Mouse (Mus musculus) heart, embryonic 11.5 days (tissue): Measurements from ENCODE around the gene 5430419D17Rik. TPM values are rescaled to one million over a fixed set of nuclear protein-coding genes. Genes with fewer than 3 reads are reported as not detected.

Experiments used
- ATAC-seq: fragments of 200-750 bp; cut with Nextera tagmentation; replicated peaks from 2 replicates; pipeline ENCODE4 v1.8.0; 2017; ENCODE audit warnings: moderate library complexity; ENCODE audit not compliant: insufficient number of reproducible peaks, low FRiP score, low TSS enrichment
- H3K27ac ChIP-seq: fragments of 300-500 bp; sonication (generic); 2 replicates; pipeline ENCODE4 v1.5.1; 2014; ENCODE audit warnings: mild to moderate bottlenecking, low read depth, low read length
- H3K27me3 ChIP-seq: fragments of 300-500 bp; sonication (generic); 2 replicates; pipeline ENCODE4 v1.6.1; 2014; ENCODE audit warnings: mild to moderate bottlenecking, low read length, mixed read lengths; ENCODE audit not compliant: control insufficient read depth, insufficient read depth
- H3K36me3 ChIP-seq: fragments of 300-500 bp; sonication (generic); 2 replicates; pipeline ENCODE4 v1.6.1; 2014; ENCODE audit warnings: mild to moderate bottlenecking, low read length, moderate library complexity, mixed read lengths; ENCODE audit not compliant: control insufficient read depth, insufficient read depth
- H3K4me1 ChIP-seq: fragments of 300-500 bp; sonication (generic); 2 replicates; pipeline ENCODE4 v1.6.1; 2014; ENCODE audit warnings: low read length; ENCODE audit not compliant: control insufficient read depth, insufficient read depth
- H3K4me2 ChIP-seq: fragments of 300-500 bp; sonication (generic); 2 replicates; pipeline ENCODE4 v1.6.1; 2014; ENCODE audit warnings: mild to moderate bottlenecking, moderate library complexity
- H3K4me3 ChIP-seq: fragments of 300-500 bp; sonication (generic); 2 replicates; pipeline ENCODE4 v1.5.1; 2014; ENCODE audit warnings: low read depth, low read length
- H3K9ac ChIP-seq: fragments of 300-500 bp; sonication (generic); 2 replicates; pipeline ENCODE4 v1.6.1; 2014; ENCODE audit warnings: mild to moderate bottlenecking, low read depth, low read length, moderate library complexity
- H3K9me3 ChIP-seq: fragments of 300-500 bp; sonication (generic); replicated peaks from 2 replicates; pipeline ENCODE4 v1.6.1; 2016; ENCODE audit warnings: low read length; ENCODE audit not compliant: control insufficient read depth
- WGBS: fragments of 180-500 bp; shearing (Covaris S2); extraction: QIAGEN DNeasy Blood & Tissue Kit; methylation state at CpG from one replicate; pipeline ENCODE4 v1.1.7; 2014; ENCODE audit not compliant: insufficient replicate concordance; 5-methylcytosine and 5-hydroxymethylcytosine counted together
- polyA plus RNA-seq: library from polyadenylated mRNA; unstranded; fragments of >200 nt; fragmentation: Nextera tagmentation; extraction: Ambion mirVana; gene quantifications from 2 replicates; pipeline ENCODE4 v1.2.1, GENCODE M21; 2014

The 5430419D17Rik gene
- polyA plus RNA-seq = 0.10 and 0.44 TPM in 2 replicates

DNA sequence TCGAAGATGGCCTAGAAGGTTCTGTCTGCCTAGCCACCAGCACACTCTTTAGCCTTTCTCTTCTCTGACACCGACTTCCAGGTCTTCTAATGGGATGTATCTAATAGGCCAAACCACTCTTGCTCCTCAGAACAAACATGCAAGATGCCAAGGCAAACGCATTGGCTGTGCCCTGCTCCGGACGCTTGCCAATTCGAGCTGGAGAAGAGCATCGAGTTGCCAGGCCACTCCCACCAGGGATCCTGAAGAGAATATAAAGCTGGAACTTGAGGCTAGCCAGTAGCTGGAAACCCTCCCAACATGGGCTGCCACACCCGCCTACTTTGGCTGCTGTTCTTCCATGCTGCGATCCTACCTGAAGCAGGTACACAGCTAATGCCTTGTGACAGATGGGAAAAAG is at the start of gene 5430419D17Rik:
Gene 5430419D17Rik (plus strand): TSS at position 282 of the 400 bp plus-strand sequence.
- H3K36me3 ChIP-seq = no peaks in the 10 kb centered on the region
- no peak within 1 kb of the TSS for H3K27ac ChIP-seq
- 84% methylated on average over 9 of the region's 9 CpGs for WGBS
- H3K4me2 ChIP-seq = no peak within 1 kb of the TSS
- no peaks in the 10 kb centered on the region for H3K4me1 ChIP-seq
- no peak within 1 kb of the TSS for H3K4me3 ChIP-seq
- no peak for ATAC-seq
- no peaks in the 10 kb centered on the region for H3K27me3 ChIP-seq
- H3K9ac ChIP-seq = no peak within 1 kb of the TSS
- no peaks in the 10 kb centered on the region for H3K9me3 ChIP-seq

DNA sequence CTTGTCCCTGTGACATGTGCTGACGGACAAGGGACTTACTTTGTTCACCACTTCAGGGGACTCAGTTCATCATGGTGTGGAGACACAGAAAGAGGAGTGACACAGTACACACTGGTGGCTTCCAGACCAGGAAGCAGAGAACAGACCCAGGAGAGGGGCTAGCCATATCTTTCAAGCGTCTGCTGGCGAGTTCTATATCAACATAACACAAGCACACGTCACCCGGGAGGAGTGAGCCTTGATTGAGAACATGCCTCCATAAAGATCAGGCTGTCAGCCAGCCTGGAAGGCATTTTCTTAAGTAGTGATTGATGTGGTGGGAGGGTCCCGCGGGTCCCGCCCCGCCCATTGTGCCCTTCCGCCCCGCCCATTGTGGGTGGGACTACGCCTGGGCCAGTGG is 44.2 kb upstream of the 5430419D17Rik start:
- Histone ChIP-seq H3K4me3 (no peak overlapping the region), H3K36me3 (no peaks in the 10 kb centered on the region), H3K4me2 (no peak overlapping the region), H3K4me1 (no peaks in the 10 kb centered on the region), H3K9me3 (no peaks in the 10 kb centered on the region), H3K27me3 (peaks cover 2% of the 10 kb centered on the region; the same call in 1 of the 2 replicates), H3K27ac (no peak overlapping the region), H3K9ac (no peak overlapping the region)
- whole genome bisulfite sequencing = 51% methylated on average over 12 of the region's 12 CpGs
- ATAC-seq = no peak; the same call in 1 of the 2 replicates

GRCm38 (mm10) chr7:131133181-131133580 is 41.0 kb upstream of the 5430419D17Rik start:
- 48% methylated on average over 3 of the region's 3 CpGs for WGBS
- Histone ChIP-seq H3K27ac (no peak overlapping the region), H3K4me3 (no peak overlapping the region), H3K27me3 (peaks cover 2% of the 10 kb centered on the region; the same call in 1 of the 2 replicates), H3K9me3 (no peaks in the 10 kb centered on the region), H3K9ac (no peak overlapping the region), H3K36me3 (no peaks in the 10 kb centered on the region), H3K4me1 (no peaks in the 10 kb centered on the region), H3K4me2 (no peak overlapping the region)
- ATAC-seq = no peak

GRCm38 (mm10) chr7:131146214-131146613 is 28.0 kb upstream of the 5430419D17Rik start, which contains the start of gene 4933402N03Rik:
TSS of gene 4933402N03Rik (minus strand) at chr7:131146314.
- ATAC-seq = no peak
- WGBS = 81% methylated on average over 2 of the region's 2 CpGs
- no peak within 1 kb of the TSS for H3K27ac ChIP-seq
- H3K27me3 ChIP-seq = no peaks in the 10 kb centered on the region
- no peak within 1 kb of the TSS for H3K4me3 ChIP-seq
- no peaks in the 10 kb centered on the region for H3K9me3 ChIP-seq
- no peak within 1 kb of the TSS for H3K4me2 ChIP-seq
- no peak within 1 kb of the TSS for H3K9ac ChIP-seq
- H3K36me3 ChIP-seq = no peaks in the 10 kb centered on the region
- H3K4me1 ChIP-seq = no peaks in the 10 kb centered on the region

GRCm38 (mm10) chr7:131150179-131150578 is 24.0 kb upstream of the 5430419D17Rik start:
- Histone ChIP-seq H3K4me2 (no peak overlapping the region), H3K9ac (no peak overlapping the region), H3K36me3 (no peaks in the 10 kb centered on the region), H3K9me3 (no peaks in the 10 kb centered on the region), H3K4me3 (no peak overlapping the region), H3K27ac (no peak overlapping the region), H3K27me3 (no peaks in the 10 kb centered on the region), H3K4me1 (no peaks in the 10 kb centered on the region)
- no peak for ATAC-seq
- WGBS = 90% methylated on average over 3 of the region's 3 CpGs

- Histone ChIP-seq H3K4me2 (no peak overlapping the region), H3K4me3 (no peak overlapping the region), H3K9me3 (no peaks in the 10 kb centered on the region), H3K4me1 (no peaks in the 10 kb centered on the region), H3K9ac (no peak overlapping the region), H3K27ac (no peak overlapping the region), H3K27me3 (no peaks in the 10 kb centered on the region), H3K36me3 (no peaks in the 10 kb centered on the region)
- WGBS = 65% methylated on average over 5 of the region's 5 CpGs
- ATAC-seq = no peak
Observed at GRCm38 (mm10) chr7:131153044-131153443, 21.2 kb upstream of the 5430419D17Rik start.

GRCm38 (mm10) chr7:131162251-131162650 is 12.0 kb upstream of the 5430419D17Rik start:
- Histone ChIP-seq H3K27me3 (no peaks in the 10 kb centered on the region), H3K27ac (no peak overlapping the region), H3K36me3 (no peaks in the 10 kb centered on the region), H3K9ac (no peak overlapping the region), H3K4me2 (no peak overlapping the region), H3K4me1 (no peaks in the 10 kb centered on the region), H3K9me3 (no peaks in the 10 kb centered on the region), H3K4me3 (no peak overlapping the region)
- 51% methylated on average over 7 of the region's 7 CpGs for WGBS
- no peak for ATAC-seq

DNA sequence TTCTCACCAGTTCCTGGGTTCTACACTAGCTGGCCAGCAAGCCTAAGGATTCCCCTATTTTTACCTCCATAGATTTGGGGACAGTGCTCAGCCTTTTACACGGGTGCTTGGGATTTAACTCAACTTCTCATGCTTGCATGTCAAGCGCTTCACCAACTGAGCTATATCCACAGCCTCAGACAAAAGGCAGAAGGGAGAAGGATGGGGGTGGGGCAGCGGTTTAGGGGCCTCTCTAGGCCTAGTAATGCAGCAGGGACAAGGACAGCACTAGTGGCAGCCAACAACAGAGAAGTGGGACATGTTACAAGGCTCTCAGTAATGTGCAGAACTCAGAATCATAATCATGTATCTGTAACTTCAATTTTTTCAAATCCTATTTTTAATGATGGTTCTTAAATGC is 6.4 kb upstream of the 5430419D17Rik start:
- Histone ChIP-seq H3K4me2 (no peak overlapping the region), H3K9ac (no peak overlapping the region), H3K4me3 (no peak overlapping the region), H3K36me3 (no peaks in the 10 kb centered on the region), H3K27me3 (no peaks in the 10 kb centered on the region), H3K27ac (no peak overlapping the region), H3K9me3 (no peaks in the 10 kb centered on the region), H3K4me1 (no peaks in the 10 kb centered on the region)
- 81% methylated on average over 3 of the region's 3 CpGs for WGBS
- ATAC-seq = no peak

- Histone ChIP-seq H3K9me3 (no peaks in the 10 kb centered on the region), H3K4me1 (no peaks in the 10 kb centered on the region), H3K27ac (no peak overlapping the region), H3K4me3 (no peak overlapping the region), H3K27me3 (no peaks in the 10 kb centered on the region), H3K36me3 (no peaks in the 10 kb centered on the region), H3K9ac (no peak overlapping the region), H3K4me2 (no peak overlapping the region)
- WGBS = 60% methylated on average over 2 of the region's 2 CpGs
- no peak for ATAC-seq
Observed at GRCm38 (mm10) chr7:131169099-131169498, 5.1 kb upstream of the 5430419D17Rik start.
